Mouse (Mus musculus) brain, adult 2 months (tissue): Measurements from ENCODE around the gene Mycl.

Experiments
- DNase-seq: peaks from one replicate; pipeline ENCODE4 v3.0.0; 2011; ENCODE audit warnings: low read depth, low spot score

Gene Mycl

GRCm38 (mm10) chr4:122995404-122996220 lies at the start of gene Mycl:
Gene Mycl (plus strand): TSS chr4:122995652.
- peak; percentile 88 for DNase-seq

GRCm38 (mm10) chr4:122947223-122947622 lies 48.2 kb upstream of the Mycl start:
- DNase-seq: no peak

- DNase-seq: no peak
Measured at GRCm38 (mm10) chr4:122949096-122949495, 46.4 kb upstream of the Mycl start.

GRCm38 (mm10) chr4:122954680-122955411 lies 40.6 kb upstream of the Mycl start:
- DNase-seq: no peak

GRCm38 (mm10) chr4:122955412-122956136 lies 39.9 kb upstream of the Mycl start:
- peak; percentile 92 for DNase-seq

- DNase-seq: no peak
Measured at GRCm38 (mm10) chr4:122956301-122956700, 39.2 kb upstream of the Mycl start.

GRCm38 (mm10) chr4:122958491-122959031 lies 36.9 kb upstream of the Mycl start:
- peak; percentile 65 for DNase-seq

GRCm38 (mm10) chr4:122959816-122960215 lies 35.6 kb upstream of the Mycl start:
- DNase-seq: no peak

GRCm38 (mm10) chr4:122960321-122961099 lies 34.9 kb upstream of the Mycl start:
- DNase-seq: peak; percentile 44

- peak; percentile 62 for DNase-seq
Measured at GRCm38 (mm10) chr4:122961100-122961567, 34.3 kb upstream of the Mycl start, which contains the start of gene Mfsd2a. Gene Mfsd2a (minus strand): TSS chr4:122961188.

GRCm38 (mm10) chr4:122961589-122961988 lies 33.9 kb upstream of the Mycl start:
- DNase-seq: no peak

- DNase-seq: peak; percentile 43
Measured at GRCm38 (mm10) chr4:122962751-122963150, 32.7 kb upstream of the Mycl start.

- DNase-seq: no peak
Measured at GRCm38 (mm10) chr4:122968106-122968505, 27.3 kb upstream of the Mycl start.

GRCm38 (mm10) chr4:122971191-122971590 lies 24.3 kb upstream of the Mycl start:
- DNase-seq: no peak

- no peak for DNase-seq
Measured at GRCm38 (mm10) chr4:122971646-122972045, 23.8 kb upstream of the Mycl start.

- DNase-seq: no peak
Measured at GRCm38 (mm10) chr4:122972056-122972455, 23.4 kb upstream of the Mycl start.

GRCm38 (mm10) chr4:122974976-122975520 lies 20.4 kb upstream of the Mycl start:
- no peak for DNase-seq

- no peak for DNase-seq
Measured at GRCm38 (mm10) chr4:122976885-122977284, 18.6 kb upstream of the Mycl start.

GRCm38 (mm10) chr4:122978850-122979249 lies 16.6 kb upstream of the Mycl start:
- no peak for DNase-seq

GRCm38 (mm10) chr4:122979826-122980225 lies 15.6 kb upstream of the Mycl start:
- no peak for DNase-seq

- no peak for DNase-seq
Measured at GRCm38 (mm10) chr4:122980684-122981083, 14.8 kb upstream of the Mycl start.
